Mouse (Mus musculus) cerebral cortex, adult 2 months (tissue): ENCODE data around the gene Ddx5.

Experiments used
- WGBS: fragments of 180-500 bp; shearing (Covaris S2); methylation state at CpG from one replicate; pipeline ENCODE4 v1.1.7; 2018; 5-methylcytosine and 5-hydroxymethylcytosine counted together

Gene Ddx5

GRCm38 (mm10) chr11:106789649-106790048, 664 bp upstream of the Ddx5 start:
- WGBS = under 1% methylated on average over 6 of the region's 6 CpGs

GRCm38 (mm10) chr11:106788026-106788774, 785 bp downstream of the Ddx5 start:
- under 1% methylated on average over 79 of the region's 79 CpGs for WGBS

DNA sequence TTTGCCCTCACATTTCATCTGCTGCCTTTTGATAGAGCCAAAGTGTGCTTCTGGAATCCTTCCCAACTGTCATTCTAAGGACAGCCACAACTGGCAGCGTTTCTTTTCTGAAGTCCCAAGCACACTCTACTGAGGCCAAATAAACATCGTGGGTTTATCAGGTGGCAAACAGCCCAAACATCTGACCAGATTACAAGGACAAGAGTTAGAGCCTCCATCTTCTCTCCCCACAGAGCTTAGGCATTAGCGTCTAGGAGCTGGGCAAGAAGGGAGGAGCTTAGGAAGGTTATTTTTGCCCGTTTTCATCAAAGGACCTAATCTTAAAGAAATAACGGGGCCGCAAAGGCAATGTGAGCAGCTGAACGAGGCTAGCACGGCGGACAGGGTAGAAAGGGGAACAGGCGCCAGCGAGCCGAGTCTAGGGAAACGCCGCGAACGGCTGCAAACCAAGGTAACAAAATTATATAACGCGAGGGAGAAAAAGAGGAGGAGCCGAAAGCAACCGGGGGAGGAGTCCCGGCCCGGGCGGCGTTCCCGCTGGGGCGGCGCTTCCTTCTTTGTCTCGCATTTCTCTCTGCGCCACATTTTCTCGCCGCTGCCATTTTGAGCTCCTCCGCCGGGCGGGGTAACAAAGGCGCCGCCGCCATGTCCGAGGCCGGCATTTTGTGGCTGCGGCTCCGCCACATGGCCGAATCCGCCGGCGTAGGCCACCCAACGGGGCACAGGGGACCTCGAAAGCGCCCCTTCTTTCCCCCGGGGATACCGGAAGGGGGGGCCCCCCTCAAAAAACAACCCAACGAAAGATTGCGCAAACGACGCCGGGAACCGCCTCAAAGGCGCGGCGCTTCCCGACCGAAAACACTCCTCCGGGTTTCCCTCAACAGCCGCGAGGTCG, 1.6 kb downstream of the Ddx5 start:
- WGBS = under 1% methylated on average over 65 of the region's 65 CpGs

GRCm38 (mm10) chr11:106785043-106785442, 3.9 kb downstream of the Ddx5 start:
- WGBS = 20% methylated on average over 1 of the region's 1 CpGs

GRCm38 (mm10) chr11:106784476-106784875, 4.5 kb downstream of the Ddx5 start:
- WGBS = 43% methylated on average over 2 of the region's 2 CpGs

DNA sequence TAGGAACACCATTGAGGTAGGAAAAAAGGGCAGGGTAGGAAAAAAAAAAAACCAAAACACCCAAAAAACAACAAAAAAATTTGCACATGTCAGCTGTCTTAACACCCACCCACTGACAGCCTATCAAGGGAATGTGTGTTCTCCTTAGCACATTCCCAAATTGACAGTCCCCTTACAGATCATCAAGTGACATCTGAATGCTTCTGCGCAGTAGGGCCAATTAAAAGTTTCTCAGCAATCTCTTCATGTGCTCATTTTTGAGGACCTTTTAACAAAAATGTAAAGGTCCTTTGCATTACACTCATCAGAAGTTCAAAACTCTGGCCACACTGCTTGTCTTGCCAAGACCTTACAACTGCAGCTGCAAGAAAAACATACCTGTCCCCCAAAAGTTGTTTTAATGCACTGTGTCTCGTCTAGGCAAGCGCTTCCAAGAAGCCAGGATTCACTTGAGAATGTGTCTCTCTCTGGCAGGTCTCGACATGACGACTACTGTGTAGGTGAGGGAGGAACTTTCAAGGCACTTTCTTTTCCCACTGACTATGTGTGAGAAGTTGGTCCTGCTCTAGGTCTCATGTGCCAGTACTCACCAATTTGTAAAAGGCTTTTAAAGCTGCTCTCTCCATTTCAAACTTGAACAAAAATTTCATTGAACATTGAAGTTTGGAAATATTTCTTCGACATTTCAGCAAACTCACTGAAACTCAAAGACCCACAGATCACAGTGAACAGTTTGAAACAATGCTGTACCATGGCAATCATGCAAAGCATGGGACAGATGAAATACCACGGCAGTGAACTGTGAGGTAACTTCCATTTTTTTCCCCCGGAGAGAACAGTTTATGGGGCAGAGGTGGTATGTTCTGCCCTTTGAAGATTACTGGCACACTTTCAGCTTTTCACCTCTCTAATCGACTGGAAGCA, 5.9 kb downstream of the Ddx5 start:
- 47% methylated on average over 9 of the region's 9 CpGs for WGBS

- 79% methylated on average over 7 of the region's 7 CpGs for WGBS
These were observed 6.7 kb downstream of the Ddx5 start for GRCm38 (mm10) chr11:106782271-106782670.

- WGBS = 57% methylated on average over 6 of the region's 6 CpGs
These were observed 8.3 kb downstream of the Ddx5 start for GRCm38 (mm10) chr11:106780590-106781220.

GRCm38 (mm10) chr11:106780089-106780425, 8.9 kb downstream of the Ddx5 start:
- 55% methylated on average over 4 of the region's 4 CpGs for WGBS

- 1% methylated on average over 30 of the region's 30 CpGs for WGBS
These were observed 9.4 kb downstream of the Ddx5 start, which contains the start of gene Polg2 for GRCm38 (mm10) chr11:106779388-106780088. TSS of gene Polg2 (minus strand) at chr11:106779537.

DNA sequence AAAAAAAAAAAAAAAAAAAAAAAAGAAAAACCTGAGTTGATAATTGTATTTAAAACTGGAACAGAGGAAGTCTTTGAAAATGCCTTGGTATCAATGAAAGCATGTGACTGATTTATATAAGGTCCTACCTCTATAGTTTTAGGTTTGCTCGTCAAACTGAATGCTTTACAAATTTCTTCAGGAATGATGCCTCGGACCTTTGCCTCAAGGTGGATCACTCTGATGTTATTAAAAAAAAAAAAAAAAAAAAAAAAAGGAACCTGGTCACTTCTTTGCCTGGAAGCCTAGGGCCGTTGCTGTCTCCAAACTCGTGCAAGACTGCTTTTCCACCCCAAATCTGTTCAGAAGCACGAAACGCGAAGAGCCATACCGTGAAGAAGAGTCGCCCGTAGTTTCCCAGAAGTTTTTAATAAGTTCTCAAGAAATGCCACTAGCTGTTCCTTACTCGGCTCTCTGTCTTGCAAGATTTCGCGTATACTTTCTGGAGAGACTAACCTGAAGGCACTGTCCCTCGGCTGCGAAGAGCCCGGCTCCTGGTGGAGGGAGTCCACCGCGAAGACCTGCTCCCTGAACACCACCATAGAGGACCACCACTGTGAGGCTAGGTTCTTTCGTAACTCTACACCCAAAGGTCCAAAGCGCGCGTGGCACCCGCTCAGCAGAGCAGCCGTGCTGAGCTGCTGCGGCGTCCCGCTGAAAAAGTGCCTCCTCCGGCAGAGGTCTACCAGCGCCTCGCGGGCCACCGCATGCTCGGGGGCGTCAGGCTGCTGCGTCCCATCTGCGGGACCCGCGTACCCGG, 10.2 kb downstream of the Ddx5 start:
- WGBS = 2% methylated on average over 39 of the region's 39 CpGs

DNA sequence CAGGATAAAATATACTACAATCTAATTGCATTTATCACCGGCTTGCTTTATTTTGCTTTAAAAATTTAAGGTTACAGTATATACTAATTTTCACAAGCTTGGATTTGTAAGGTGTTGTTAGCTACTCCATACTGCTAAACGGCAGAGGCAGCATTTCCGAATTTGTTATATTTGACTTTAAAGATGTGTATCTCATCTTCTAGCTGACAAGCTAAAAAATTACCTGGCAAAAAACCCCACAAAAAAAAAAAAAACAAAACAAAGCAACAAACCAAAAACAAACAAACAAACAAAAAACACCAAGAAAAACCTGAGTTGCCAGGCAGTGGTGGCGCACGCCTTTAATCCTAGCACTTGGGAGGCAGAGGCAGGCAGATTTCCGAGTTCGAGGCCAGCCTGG, 10.9 kb downstream of the Ddx5 start:
- 83% methylated on average over 7 of the region's 7 CpGs for WGBS

- WGBS = 94% methylated on average over 3 of the region's 3 CpGs
These were observed 11.6 kb downstream of the Ddx5 start for GRCm38 (mm10) chr11:106777395-106777794.

- WGBS = 94% methylated on average over 4 of the region's 4 CpGs
These were observed 12.0 kb downstream of the Ddx5 start for GRCm38 (mm10) chr11:106776960-106777359.

GRCm38 (mm10) chr11:106773061-106773460, 15.9 kb downstream of the Ddx5 start:
- 95% methylated on average over 9 of the region's 9 CpGs for WGBS

GRCm38 (mm10) chr11:106770195-106770974, 18.6 kb downstream of the Ddx5 start:
- 93% methylated on average over 9 of the region's 9 CpGs for WGBS

GRCm38 (mm10) chr11:106767516-106767915, 21.5 kb downstream of the Ddx5 start:
- WGBS = 96% methylated on average over 4 of the region's 4 CpGs

DNA sequence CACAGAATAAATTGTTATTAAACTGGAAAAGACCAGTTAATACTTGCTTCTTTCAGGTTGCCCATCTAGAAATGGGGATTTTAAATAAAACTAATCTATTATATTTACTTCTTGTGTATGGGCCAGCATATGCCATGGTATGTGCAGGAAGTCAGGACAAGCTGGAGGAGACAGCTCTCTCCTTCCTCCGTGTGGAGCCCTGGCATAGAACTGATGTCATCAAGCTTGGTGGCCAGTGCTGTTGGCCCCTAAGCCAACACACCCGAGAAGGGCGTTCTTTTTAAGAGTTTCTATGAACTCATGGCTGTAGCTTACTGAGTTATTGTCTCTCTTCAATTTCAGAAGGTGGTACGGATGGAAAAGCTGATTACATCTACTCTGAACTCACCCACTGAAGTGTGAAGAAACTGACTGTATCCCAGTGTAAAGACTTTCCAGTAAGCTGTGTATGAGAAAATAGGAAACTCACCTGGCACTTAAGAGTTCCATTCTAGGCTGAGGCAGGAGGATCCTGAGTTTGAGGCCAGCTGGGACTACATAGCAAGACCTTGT, 22.3 kb downstream of the Ddx5 start:
- 91% methylated on average over 4 of the region's 4 CpGs for WGBS

GRCm38 (mm10) chr11:106762800-106763185, 26.2 kb downstream of the Ddx5 start:
- WGBS = 86% methylated on average over 9 of the region's 9 CpGs
